Comparison of ENCODE assay signal across 8 mouse cellular contexts in genomic region chr12:55199799-55200198, GRCm38 (mm10). TPM values are rescaled to one million over a fixed set of nuclear protein-coding genes. Genes with fewer than 3 reads are reported as not detected.
A peak's percentile ranks its signal among the peaks of the same experiment; 100 is the strongest.
DNase-seq lines count a peak whose midpoint lies in the region; ATAC-seq lines count a peak whose summit lies in the region.
"Not testable (repeated sequence)": the region's sequence is repeated elsewhere in the genome, so short reads cannot be mapped to it uniquely, and the experiment has no call there.
"Had no signal": no experiment of that assay in that cellular context is flagged by ENCODE, and none has a peak within 500 bp of the region (broad histone marks: within the 10 kb centered on the region; RNA-seq: fewer than 3 reads in every experiment).

No protein-coding gene starts in this region.

- no CpG with 5 or more reads among the region's 18 CpGs for WGBS in heart, embryonic 11.5 days (ENCODE audit: insufficient replicate concordance)
- no CpG with 5 or more reads among the region's 18 CpGs for whole genome bisulfite sequencing in hindbrain, embryonic 14.5 days
- no CpG with 5 or more reads among the region's 18 CpGs for WGBS in kidney, embryonic 16.5 days
- WGBS in liver, embryonic 15.5 days (ENCODE audit: insufficient replicate concordance) = no CpG with 5 or more reads among the region's 18 CpGs
- no CpG with 5 or more reads among the region's 18 CpGs for WGBS in midbrain, embryonic 12.5 days
- no CpG with 5 or more reads among the region's 18 CpGs for WGBS in neural tube, embryonic 15.5 days

- not testable (repeated sequence) for DNase-seq in hindbrain, embryonic 14.5 days (ENCODE audit: low spot score)

- not testable (repeated sequence) for H3K27me3 ChIP-seq in heart, embryonic 11.5 days (ENCODE audit: control insufficient read depth, insufficient read depth, low read length); hindbrain, embryonic 14.5 days (ENCODE audit: control insufficient read depth, insufficient read depth, low read length); kidney, embryonic 16.5 days (ENCODE audit: insufficient read depth, low read length); liver, embryonic 15.5 days; midbrain, embryonic 12.5 days; neural tube, embryonic 15.5 days (replicated peaks)

- H3K36me3 ChIP-seq in heart, embryonic 11.5 days (ENCODE audit: control insufficient read depth, insufficient read depth, low read length); hindbrain, embryonic 14.5 days (replicated peaks; ENCODE audit: control insufficient read depth, insufficient read depth); kidney, embryonic 16.5 days (ENCODE audit: insufficient read depth, low read length); liver, embryonic 15.5 days (replicated peaks); midbrain, embryonic 12.5 days; neural tube, embryonic 15.5 days: not testable (repeated sequence)

- peak; percentile 80 for ATAC-seq in erythroblast, adult 5-6 weeks (replicated peaks; ENCODE audit: low FRiP score, poor library complexity, severe bottlenecking)
- ATAC-seq in heart, embryonic 11.5 days (replicated peaks; ENCODE audit: insufficient number of reproducible peaks, low FRiP score, low TSS enrichment) = peak; percentile 64
- ATAC-seq in hindbrain, embryonic 14.5 days (ENCODE audit: low FRiP score) = peak; percentile 44
- ATAC-seq in kidney, embryonic 16.5 days (ENCODE audit: low FRiP score, low TSS enrichment) = peak; percentile 25
- peak; percentile 79 for ATAC-seq in liver, embryonic 15.5 days (ENCODE audit: insufficient read depth)
- ATAC-seq in midbrain, embryonic 12.5 days (ENCODE audit: low FRiP score, low read depth) = peak; percentile 70
- ATAC-seq in neural tube, embryonic 15.5 days (ENCODE audit: low FRiP score) = peak; percentile 70

- H3K27ac ChIP-seq in heart, embryonic 11.5 days (ENCODE audit: low read depth, low read length); hindbrain, embryonic 14.5 days; kidney, embryonic 16.5 days (ENCODE audit: low read length); liver, embryonic 15.5 days (replicated peaks); midbrain, embryonic 12.5 days (replicated peaks); neural tube, embryonic 15.5 days (replicated peaks): not testable (repeated sequence)

- not testable (repeated sequence) for H3K4me3 ChIP-seq in heart, embryonic 11.5 days (ENCODE audit: low read depth, low read length); hindbrain, embryonic 14.5 days (replicated peaks; ENCODE audit: low read length); kidney, embryonic 16.5 days (ENCODE audit: low read length); liver, embryonic 15.5 days (replicated peaks); midbrain, embryonic 12.5 days; neural tube, embryonic 15.5 days (replicated peaks)

- H3K9ac ChIP-seq in heart, embryonic 11.5 days (ENCODE audit: low read depth, low read length); hindbrain, embryonic 14.5 days; kidney, embryonic 16.5 days (replicated peaks; ENCODE audit: low read length); liver, embryonic 15.5 days; midbrain, embryonic 12.5 days (replicated peaks); neural tube, embryonic 15.5 days (replicated peaks): not testable (repeated sequence)

- H3K9me3 ChIP-seq in heart, embryonic 11.5 days (replicated peaks; ENCODE audit: control insufficient read depth, low read length); hindbrain, embryonic 14.5 days (ENCODE audit: control insufficient read depth, low read length); kidney, embryonic 16.5 days (ENCODE audit: low read length); liver, embryonic 15.5 days (replicated peaks); midbrain, embryonic 12.5 days; neural tube, embryonic 15.5 days (replicated peaks): not testable (repeated sequence)

- not testable (repeated sequence) for H3K4me2 ChIP-seq in heart, embryonic 11.5 days; hindbrain, embryonic 14.5 days (replicated peaks); kidney, embryonic 16.5 days (replicated peaks; ENCODE audit: low read depth, low read length); liver, embryonic 15.5 days; midbrain, embryonic 12.5 days (replicated peaks); neural tube, embryonic 15.5 days

- not testable (repeated sequence) for H3K4me1 ChIP-seq in heart, embryonic 11.5 days (ENCODE audit: control insufficient read depth, insufficient read depth, low read length); hindbrain, embryonic 14.5 days (replicated peaks; ENCODE audit: control insufficient read depth, insufficient read depth, low read length); kidney, embryonic 16.5 days (ENCODE audit: insufficient read depth, low read length); liver, embryonic 15.5 days (replicated peaks); midbrain, embryonic 12.5 days; neural tube, embryonic 15.5 days

RNA-seq across cellular contexts. Expression of gene 1700047I17Rik2, which starts 0.4 kb away (rescaled TPM):
- 7.9 and 9.0 TPM in 2 replicates for total RNA-seq in erythroblast, adult 5-6 weeks (2015; ENCODE audit: low replicate concordance)
- total RNA-seq in erythroblast, adult 5-6 weeks (2017; ENCODE audit: low replicate concordance) = 1.1 and 2.0 TPM in 2 replicates
- polyA plus RNA-seq in heart, embryonic 11.5 days (2014; fragmentation: Nextera tagmentation; extraction: Ambion mirVana) = 4.7 TPM in 1 of 2 replicates, not detected in the other
- polyA plus RNA-seq in hindbrain, embryonic 14.5 days (2014; fragmentation: Nextera tagmentation; extraction: Ambion mirVana) = not detected in 2 replicates
- 6.9 and 8.1 TPM in 2 replicates for polyA plus RNA-seq in kidney, embryonic 16.5 days (2015; fragmentation: Nextera tagmentation; extraction: Ambion mirVana)
- polyA plus RNA-seq in liver, embryonic 15.5 days (2015; fragmentation: Nextera tagmentation; extraction: Ambion mirVana) = 0.64 and 0.66 TPM in 2 replicates
- polyA plus RNA-seq in midbrain, embryonic 12.5 days (2016; fragmentation: Nextera tagmentation; extraction: Ambion mirVana) = 1.4 TPM in 1 of 2 replicates, not detected in the other
- polyA plus RNA-seq in neural tube, embryonic 15.5 days (2015; fragmentation: Nextera tagmentation; extraction: Ambion mirVana) = not detected in 2 replicates
- polyA plus RNA-seq: urinary bladder, adult 2 months had no signal

RNA-seq across cellular contexts. Expression of gene Srp54c, which starts 30.2 kb away (rescaled TPM):
- 18.8 and 24.7 TPM in 2 replicates for total RNA-seq in erythroblast, adult 5-6 weeks (2015; ENCODE audit: low replicate concordance)
- 29.8 and 35.9 TPM in 2 replicates for total RNA-seq in erythroblast, adult 5-6 weeks (2017; ENCODE audit: low replicate concordance)
- 55.1 and 62.3 TPM in 2 replicates for polyA plus RNA-seq in heart, embryonic 11.5 days (2014; fragmentation: Nextera tagmentation; extraction: Ambion mirVana)
- 80.3 and 91.3 TPM in 2 replicates for polyA plus RNA-seq in hindbrain, embryonic 14.5 days (2014; fragmentation: Nextera tagmentation; extraction: Ambion mirVana)
- 65.7 and 71.1 TPM in 2 replicates for polyA plus RNA-seq in kidney, embryonic 16.5 days (2015; fragmentation: Nextera tagmentation; extraction: Ambion mirVana)
- polyA plus RNA-seq in liver, embryonic 15.5 days (2015; fragmentation: Nextera tagmentation; extraction: Ambion mirVana) = 27.1 and 31.4 TPM in 2 replicates
- polyA plus RNA-seq in midbrain, embryonic 12.5 days (2016; fragmentation: Nextera tagmentation; extraction: Ambion mirVana) = 69.2 and 77.7 TPM in 2 replicates
- polyA plus RNA-seq in neural tube, embryonic 15.5 days (2015; fragmentation: Nextera tagmentation; extraction: Ambion mirVana) = 80.4 TPM in 2 replicates

RNA-seq across cellular contexts. Expression of gene Srp54b, which starts 44.9 kb away (rescaled TPM):
- 8.6 and 11.5 TPM in 2 replicates for total RNA-seq in erythroblast, adult 5-6 weeks (2015; ENCODE audit: low replicate concordance)
- 50.8 and 61.3 TPM in 2 replicates for total RNA-seq in erythroblast, adult 5-6 weeks (2017; ENCODE audit: low replicate concordance)
- 49.0 and 49.5 TPM in 2 replicates for polyA plus RNA-seq in heart, embryonic 11.5 days (2014; fragmentation: Nextera tagmentation; extraction: Ambion mirVana)
- 70.5 and 73.5 TPM in 2 replicates for polyA plus RNA-seq in hindbrain, embryonic 14.5 days (2014; fragmentation: Nextera tagmentation; extraction: Ambion mirVana)
- 52.2 and 54.4 TPM in 2 replicates for polyA plus RNA-seq in kidney, embryonic 16.5 days (2015; fragmentation: Nextera tagmentation; extraction: Ambion mirVana)
- polyA plus RNA-seq in liver, embryonic 15.5 days (2015; fragmentation: Nextera tagmentation; extraction: Ambion mirVana) = 22.8 and 25.2 TPM in 2 replicates
- 54.6 and 61.7 TPM in 2 replicates for polyA plus RNA-seq in midbrain, embryonic 12.5 days (2016; fragmentation: Nextera tagmentation; extraction: Ambion mirVana)
- polyA plus RNA-seq in neural tube, embryonic 15.5 days (2015; fragmentation: Nextera tagmentation; extraction: Ambion mirVana) = 62.8 and 64.4 TPM in 2 replicates

Comparison
In these comparisons a context has a peak if more than half of its experiments do, and no peak if none do; other contexts are left out.
1. ATAC-seq: peak in every context shown above with its lines; median percentile 80 in erythroblast, adult 5-6 weeks; 79 in liver, embryonic 15.5 days; 70 in midbrain, embryonic 12.5 days; 70 in neural tube, embryonic 15.5 days; 64 in heart, embryonic 11.5 days; 44 in hindbrain, embryonic 14.5 days; 25 in kidney, embryonic 16.5 days.